Mouse (Mus musculus) embryonic facial prominence, embryonic 13.5 days (tissue): ENCODE measurements around the gene Lca5. TPM values are rescaled to one million over a fixed set of nuclear protein-coding genes. Genes with fewer than 3 reads are reported as not detected.

ENCODE experiments used
- ATAC-seq: fragments of 200-750 bp; cut with Nextera tagmentation; 2 replicates; pipeline ENCODE4 v1.8.0; 2017; ENCODE audit warnings: low read depth; ENCODE audit not compliant: insufficient number of reproducible peaks, insufficient read depth, low FRiP score, low TSS enrichment
- H3K27ac ChIP-seq: fragments of 300-500 bp; sonication (generic); 2 replicates; pipeline ENCODE4 v1.5.1; 2015; ENCODE audit warnings: moderate library complexity, mild to moderate bottlenecking, inconsistent platforms
- H3K27me3 ChIP-seq: fragments of 300-500 bp; sonication (generic); 2 replicates; pipeline ENCODE4 v1.6.1; 2015; ENCODE audit warnings: mild to moderate bottlenecking, inconsistent platforms
- H3K36me3 ChIP-seq: fragments of 300-500 bp; sonication (generic); 2 replicates; pipeline ENCODE4 v1.6.1; 2015; ENCODE audit warnings: mild to moderate bottlenecking, inconsistent platforms
- H3K4me1 ChIP-seq: fragments of 300-500 bp; sonication (generic); 2 replicates; pipeline ENCODE4 v1.6.1; 2015; ENCODE audit warnings: inconsistent platforms
- H3K4me2 ChIP-seq: fragments of 300-500 bp; sonication (generic); 2 replicates; pipeline ENCODE4 v1.6.1; 2015; ENCODE audit warnings: moderate library complexity, mild to moderate bottlenecking, inconsistent platforms
- H3K4me3 ChIP-seq: fragments of 300-500 bp; sonication (generic); 2 replicates; pipeline ENCODE4 v1.5.1; 2015; ENCODE audit warnings: mild to moderate bottlenecking, inconsistent platforms
- H3K9ac ChIP-seq: fragments of 300-500 bp; sonication (generic); 2 replicates; pipeline ENCODE4 v1.6.1; 2015; ENCODE audit warnings: mild to moderate bottlenecking, inconsistent platforms
- H3K9me3 ChIP-seq: fragments of 300-500 bp; sonication (generic); 2 replicates; pipeline ENCODE4 v1.6.1; 2016; ENCODE audit warnings: inconsistent platforms
- WGBS: fragments of 180-500 bp; shearing (Covaris S2); methylation state at CpG from one replicate; pipeline ENCODE4 v1.1.7; 2015; ENCODE audit warnings: mixed read lengths; 5-methylcytosine and 5-hydroxymethylcytosine counted together
- polyA plus RNA-seq: library from polyadenylated mRNA; unstranded; fragments of >200 nt; fragmentation: Nextera tagmentation; extraction: Ambion mirVana; gene quantifications from 2 replicates; pipeline ENCODE4 v1.2.1, GENCODE M21; 2015

Gene Lca5
- polyA plus RNA-seq, 1 experiment from 2014 or later: 19.4 TPM

GRCm38 (mm10) chr9:83389570-83389969 is 51.4 kb downstream of the Lca5 start:
- Histone ChIP-seq H3K9ac (no peak overlapping the region), H3K4me1 (peaks cover 22% of the 10 kb centered on the region), H3K4me2 (no peak overlapping the region), H3K27ac (no peak overlapping the region), H3K27me3 (no peaks in the 10 kb centered on the region), H3K4me3 (no peak overlapping the region), H3K9me3 (no peaks in the 10 kb centered on the region), H3K36me3 (peaks cover 8% of the 10 kb centered on the region)
- WGBS: 54% methylated on average over 9 of the region's 9 CpGs
- no peak for ATAC-seq

GRCm38 (mm10) chr9:83386264-83386855 is 54.6 kb downstream of the Lca5 start:
- Histone ChIP-seq H3K9ac (no peak overlapping the region), H3K4me3 (no peak overlapping the region), H3K4me2 (no peak overlapping the region), H3K27ac (0 out of 2 replicates have a peak overlapping the region, but pooled peaks have one; percentile 8), H3K4me1 (peaks cover 22% of the 10 kb centered on the region), H3K36me3 (no peaks in the 10 kb centered on the region), H3K27me3 (no peaks in the 10 kb centered on the region), H3K9me3 (no peaks in the 10 kb centered on the region)
- no peak; the same call in 1 of the 2 replicates for ATAC-seq
- WGBS: 77% methylated on average over 5 of the region's 5 CpGs

DNA sequence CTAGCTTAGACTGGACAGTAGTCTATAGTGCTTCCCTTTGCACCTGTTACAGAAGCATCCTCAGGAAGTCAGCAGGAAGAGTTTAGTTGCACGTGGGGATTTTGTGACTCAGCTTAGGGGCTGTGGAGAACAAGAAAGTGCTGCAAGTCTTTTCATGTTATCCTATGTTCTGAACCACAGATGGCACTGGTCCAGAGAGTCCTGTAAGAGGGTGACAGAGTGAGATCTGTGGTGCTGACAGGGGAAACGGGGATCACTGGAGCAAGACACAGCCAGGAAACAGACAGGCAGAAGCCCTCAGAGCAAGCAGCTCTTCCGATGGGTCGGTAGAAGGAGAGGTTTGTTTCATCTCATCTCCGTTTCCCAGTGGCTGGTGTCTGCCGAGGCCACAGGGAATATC is 55.6 kb downstream of the Lca5 start:
- Histone ChIP-seq H3K27ac (no peak overlapping the region), H3K4me3 (no peak overlapping the region), H3K27me3 (no peaks in the 10 kb centered on the region), H3K4me2 (no peak overlapping the region), H3K36me3 (no peaks in the 10 kb centered on the region), H3K9ac (no peak overlapping the region), H3K9me3 (no peaks in the 10 kb centered on the region), H3K4me1 (peaks cover 17% of the 10 kb centered on the region)
- no peak for ATAC-seq
- WGBS: 64% methylated on average over 6 of the region's 6 CpGs

DNA sequence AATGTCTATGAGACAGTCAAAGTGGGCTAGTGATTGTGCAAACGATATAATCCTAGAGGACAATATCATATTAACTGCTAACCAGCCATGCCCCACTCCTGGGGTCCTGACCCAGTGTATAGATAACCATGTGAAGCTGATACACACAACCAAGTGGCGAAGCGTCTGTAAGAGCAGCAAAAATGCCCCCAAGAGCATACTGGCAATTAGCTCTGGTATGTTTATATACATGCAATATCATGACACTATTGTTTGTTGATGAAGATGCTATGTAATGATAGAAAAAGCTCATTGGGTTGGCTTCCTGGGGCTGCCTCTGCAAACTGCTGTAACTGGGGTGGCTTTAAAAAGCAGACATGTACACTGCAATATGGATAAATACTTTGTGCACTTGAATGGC is 57.7 kb downstream of the Lca5 start:
- H3K9me3 ChIP-seq: no peaks in the 10 kb centered on the region
- H3K36me3 ChIP-seq: no peaks in the 10 kb centered on the region
- 69% methylated on average over 3 of the region's 3 CpGs for WGBS
- no peak overlapping the region for H3K9ac ChIP-seq
- ATAC-seq: no peak
- no peak overlapping the region for H3K4me3 ChIP-seq
- H3K27ac ChIP-seq: no peak overlapping the region
- H3K27me3 ChIP-seq: no peaks in the 10 kb centered on the region
- H3K4me1 ChIP-seq: peaks cover 8% of the 10 kb centered on the region; the same call in 1 of the 2 replicates
- no peak overlapping the region for H3K4me2 ChIP-seq

GRCm38 (mm10) chr9:83382775-83383174 is 58.2 kb downstream of the Lca5 start:
- Histone ChIP-seq H3K27me3 (no peaks in the 10 kb centered on the region), H3K4me1 (peaks cover 8% of the 10 kb centered on the region; the same call in 1 of the 2 replicates), H3K36me3 (no peaks in the 10 kb centered on the region), H3K4me3 (no peak overlapping the region), H3K4me2 (no peak overlapping the region), H3K9me3 (no peaks in the 10 kb centered on the region), H3K27ac (no peak overlapping the region), H3K9ac (no peak overlapping the region)
- WGBS: 55% methylated on average over 3 of the region's 3 CpGs
- no peak for ATAC-seq

- Histone ChIP-seq H3K36me3 (no peaks in the 10 kb centered on the region), H3K4me1 (peaks cover 5% of the 10 kb centered on the region; the same call in 1 of the 2 replicates), H3K4me3 (no peak overlapping the region), H3K9me3 (no peaks in the 10 kb centered on the region), H3K4me2 (no peak overlapping the region), H3K27ac (no peak overlapping the region), H3K27me3 (no peaks in the 10 kb centered on the region), H3K9ac (no peak overlapping the region)
- ATAC-seq: no peak
Measured at GRCm38 (mm10) chr9:83381317-83381716, 59.6 kb downstream of the Lca5 start.

GRCm38 (mm10) chr9:83379661-83380060 is 61.3 kb downstream of the Lca5 start:
- ATAC-seq: no peak
- 87% methylated on average over 10 of the region's 10 CpGs for WGBS
- H3K27me3 ChIP-seq: no peaks in the 10 kb centered on the region

GRCm38 (mm10) chr9:83377132-83377531 is 63.8 kb downstream of the Lca5 start:
- no peak overlapping the region for H3K4me3 ChIP-seq
- ATAC-seq: no peak
- 88% methylated on average over 2 of the region's 2 CpGs for WGBS
- no peaks in the 10 kb centered on the region; the same call in 1 of the 2 replicates for H3K27me3 ChIP-seq
- no peaks in the 10 kb centered on the region for H3K4me1 ChIP-seq
- H3K36me3 ChIP-seq: no peaks in the 10 kb centered on the region
- H3K27ac ChIP-seq: no peak overlapping the region
- H3K9ac ChIP-seq: no peak overlapping the region
- H3K4me2 ChIP-seq: no peak overlapping the region
- H3K9me3 ChIP-seq: no peaks in the 10 kb centered on the region

More at GRCm38 (mm10) chr9:83379661-83380060, 61.3 kb downstream of the Lca5 start:
- Histone ChIP-seq H3K4me1 (no peaks in the 10 kb centered on the region), H3K9me3 (no peaks in the 10 kb centered on the region), H3K4me2 (no peak overlapping the region), H3K27ac (no peak overlapping the region), H3K4me3 (no peak overlapping the region), H3K36me3 (no peaks in the 10 kb centered on the region), H3K9ac (no peak overlapping the region)

DNA sequence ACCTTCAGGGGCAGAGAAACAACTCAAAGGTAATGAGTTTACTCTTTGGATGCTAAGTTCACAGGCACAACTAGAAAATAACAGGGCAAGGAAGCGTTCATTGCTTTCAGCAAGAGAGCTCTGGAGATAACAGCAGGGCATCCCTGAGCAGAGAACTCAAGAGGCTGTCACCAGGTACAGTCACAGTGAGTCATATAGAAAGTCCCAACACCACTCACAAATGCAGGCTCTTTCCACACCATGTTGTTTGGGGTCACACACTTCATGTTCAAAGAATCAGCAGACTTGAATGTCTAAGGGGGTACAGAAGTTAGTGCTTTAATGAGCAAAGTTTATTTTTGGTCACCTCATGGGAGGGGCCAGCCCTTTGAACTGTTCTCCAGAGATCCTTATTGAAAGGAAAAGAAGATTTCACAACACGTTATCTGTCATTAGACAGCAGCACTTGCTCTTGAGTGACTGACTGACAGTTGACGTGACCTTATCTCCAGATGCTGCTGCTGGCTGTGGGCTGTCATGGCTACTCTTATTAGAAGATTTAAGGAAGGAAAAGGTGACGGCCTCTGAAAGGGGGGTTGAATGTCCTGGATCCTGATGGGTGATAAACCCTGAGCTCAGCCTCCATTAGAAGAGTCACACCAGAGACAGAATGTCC is 65.3 kb downstream of the Lca5 start:
- H3K4me2 ChIP-seq: no peak overlapping the region
- ATAC-seq: no peak
- no peaks in the 10 kb centered on the region for H3K9me3 ChIP-seq
- H3K9ac ChIP-seq: no peak overlapping the region
- H3K27ac ChIP-seq: no peak overlapping the region
- H3K4me3 ChIP-seq: no peak overlapping the region
- H3K36me3 ChIP-seq: no peaks in the 10 kb centered on the region
- 75% methylated on average over 4 of the region's 4 CpGs for WGBS
- H3K27me3 ChIP-seq: no peaks in the 10 kb centered on the region; the same call in 1 of the 2 replicates
- H3K4me1 ChIP-seq: no peaks in the 10 kb centered on the region

DNA sequence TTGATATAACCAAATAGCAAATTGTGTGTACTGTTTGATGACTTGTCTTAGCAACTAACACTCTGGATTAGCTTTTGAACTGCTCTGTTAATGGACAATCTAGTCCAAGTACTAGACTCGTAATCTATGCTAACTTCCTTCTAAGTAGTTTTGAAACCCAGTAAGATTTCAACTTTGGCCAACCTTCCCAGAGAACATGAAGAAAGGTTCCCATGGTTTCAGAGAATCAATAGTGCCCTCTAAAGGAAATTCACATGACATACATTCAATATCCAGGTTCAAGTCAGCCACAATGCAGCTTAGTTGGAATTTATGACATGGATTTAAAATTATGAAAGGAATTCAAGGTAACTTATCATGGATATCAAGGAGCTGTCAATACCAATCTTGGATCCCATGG is 70.0 kb downstream of the Lca5 start:
- Histone ChIP-seq H3K4me1 (no peaks in the 10 kb centered on the region), H3K4me3 (no peak overlapping the region), H3K27me3 (no peaks in the 10 kb centered on the region; the same call in 1 of the 2 replicates), H3K36me3 (no peaks in the 10 kb centered on the region), H3K27ac (no peak overlapping the region), H3K9me3 (no peaks in the 10 kb centered on the region), H3K4me2 (no peak overlapping the region), H3K9ac (no peak overlapping the region)
- ATAC-seq: no peak
- WGBS: 18% methylated on average over 1 of the region's 1 CpGs

GRCm38 (mm10) chr9:83368234-83368633 is 72.7 kb downstream of the Lca5 start:
- Histone ChIP-seq H3K9ac (no peak overlapping the region), H3K4me3 (no peak overlapping the region), H3K36me3 (no peaks in the 10 kb centered on the region), H3K4me1 (no peaks in the 10 kb centered on the region), H3K4me2 (no peak overlapping the region), H3K9me3 (no peaks in the 10 kb centered on the region), H3K27me3 (no peaks in the 10 kb centered on the region; the same call in 1 of the 2 replicates), H3K27ac (no peak overlapping the region)
- ATAC-seq: no peak
- 90% methylated on average over 1 of the region's 1 CpGs for WGBS

DNA sequence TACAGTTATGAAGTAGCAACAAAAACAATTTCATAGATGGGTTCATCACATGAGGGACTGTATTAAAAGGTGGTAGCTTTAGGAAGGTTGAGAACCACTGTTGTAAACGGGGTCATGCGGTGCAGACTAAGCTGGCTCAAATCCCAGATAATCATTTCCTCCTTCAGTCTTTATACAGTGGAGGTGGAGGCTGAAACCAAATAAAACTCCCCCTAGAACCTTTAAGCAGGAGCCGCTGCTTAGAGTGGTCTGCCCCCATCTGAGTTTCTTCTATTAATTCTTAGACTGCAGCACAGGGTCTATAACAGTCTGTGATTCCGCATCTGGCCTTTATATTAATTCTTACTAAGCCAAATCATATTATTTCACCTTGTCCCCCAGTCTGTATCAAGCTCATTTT is 85.1 kb downstream of the Lca5 start:
- H3K9me3 ChIP-seq: no peaks in the 10 kb centered on the region
- 58% methylated on average over 4 of the region's 4 CpGs for WGBS
- no peak overlapping the region for H3K4me3 ChIP-seq
- no peaks in the 10 kb centered on the region for H3K36me3 ChIP-seq
- peaks cover 13% of the 10 kb centered on the region for H3K4me1 ChIP-seq
- no peak overlapping the region for H3K9ac ChIP-seq
- no peak overlapping the region for H3K27ac ChIP-seq
- no peaks in the 10 kb centered on the region for H3K27me3 ChIP-seq
- no peak for ATAC-seq
- no peak overlapping the region for H3K4me2 ChIP-seq
